Mouse (Mus musculus) right cerebral cortex, adult 2 months (tissue): ENCODE data around the gene Sfr1.

Experiments used
- DNase-seq, 2 experiments: peaks; one replicate each; pipeline ENCODE4 v3.0.0; 2021 to 2022; ENCODE audit warnings: low spot score in 2 of 2

The Sfr1 gene

GRCm38 (mm10) chr19:47752456-47752855 is 21.0 kb downstream of the Sfr1 start:
- DNase-seq, result no peak

- no peak for DNase-seq
These were observed 22.4 kb downstream of the Sfr1 start for GRCm38 (mm10) chr19:47753921-47754320.

GRCm38 (mm10) chr19:47754931-47755330 is 23.4 kb downstream of the Sfr1 start:
- no peak for DNase-seq

GRCm38 (mm10) chr19:47755625-47756024 is 24.1 kb downstream of the Sfr1 start:
- DNase-seq, result no peak

GRCm38 (mm10) chr19:47777847-47778246 is 46.4 kb downstream of the Sfr1 start:
- DNase-seq, result no peak

- DNase-seq, result no peak
These were observed 48.7 kb downstream of the Sfr1 start for GRCm38 (mm10) chr19:47780145-47780544.

- no peak for DNase-seq
These were observed 49.5 kb downstream of the Sfr1 start for GRCm38 (mm10) chr19:47780972-47781371.

- DNase-seq, result no peak
These were observed 52.4 kb downstream of the Sfr1 start for GRCm38 (mm10) chr19:47783898-47784297.
